Mouse (Mus musculus) testis, postnatal 10 days (tissue): ENCODE data around the gene Gabre.

Experiments
- DNase-seq: peaks from one replicate; pipeline ENCODE4 v3.0.0; 2021; ENCODE audit warnings: low spot score

Gabre gene

GRCm38 (mm10) chrX:72274659-72275371 is at the start of gene Gabre:
Gabre (minus strand) TSS chrX:72274803.
- peak; percentile 70 for DNase-seq

GRCm38 (mm10) chrX:72297812-72298211 is 23.2 kb upstream of the Gabre start:
- no peak for DNase-seq

GRCm38 (mm10) chrX:72275372-72275663 is 715 bp upstream of the Gabre start:
- DNase-seq, result no peak

GRCm38 (mm10) chrX:72273966-72274658 is 491 bp downstream of the Gabre start:
- peak; percentile 35 for DNase-seq

- peak; percentile 39 for DNase-seq
Observed at GRCm38 (mm10) chrX:72270637-72271036, 4.0 kb downstream of the Gabre start.

GRCm38 (mm10) chrX:72221717-72222116 is 52.9 kb downstream of the Gabre start, which contains the start of gene Magea4:
Magea4 (plus strand) TSS chrX:72222017.
- no peak for DNase-seq
